ENCODE assay signal across 22 mouse cellular contexts in genomic region chr11:7361388-7361787, GRCm38 (mm10).
DNase-seq lines count a peak whose midpoint lies in the region; ATAC-seq and TF ChIP-seq lines count a peak whose summit lies in the region.
"Had no signal": no experiment of that assay in that cellular context is flagged by ENCODE, and none has a peak within 500 bp of the region (broad histone marks: within the 10 kb centered on the region; RNA-seq: fewer than 3 reads in every experiment).

No protein-coding gene starts in this region.

- no peak overlapping the region for H3K27ac ChIP-seq in hindbrain, embryonic 13.5 days
- no peak overlapping the region for H3K27ac ChIP-seq in hindbrain, embryonic 10.5 days
- H3K27ac ChIP-seq in neural tube, embryonic 12.5 days, result no peak overlapping the region
- no peak overlapping the region for H3K27ac ChIP-seq in hindbrain, postnatal 0 days
- H3K27ac ChIP-seq in midbrain, embryonic 16.5 days (ENCODE audit: low read length), result no peak overlapping the region
- no peak overlapping the region for H3K27ac ChIP-seq in forebrain, embryonic 10.5 days
- H3K27ac ChIP-seq: heart, embryonic 13.5 days; liver, embryonic 13.5 days had no signal

- no peak overlapping the region for H3K4me3 ChIP-seq in hindbrain, embryonic 13.5 days
- H3K4me3 ChIP-seq in hindbrain, embryonic 10.5 days, result no peak overlapping the region
- H3K4me3 ChIP-seq in neural tube, embryonic 12.5 days, result no peak overlapping the region
- H3K4me3 ChIP-seq in hindbrain, postnatal 0 days (ENCODE audit: low read length), result no peak overlapping the region
- H3K4me3 ChIP-seq in midbrain, embryonic 16.5 days (ENCODE audit: low read depth, low read length), result no peak overlapping the region
- H3K4me3 ChIP-seq in forebrain, embryonic 10.5 days, result no peak overlapping the region
- H3K4me3 ChIP-seq: heart, embryonic 13.5 days; liver, embryonic 13.5 days had no signal

- no peaks in the 10 kb centered on the region for H3K9me3 ChIP-seq in hindbrain, embryonic 13.5 days
- H3K9me3 ChIP-seq in hindbrain, embryonic 10.5 days, result no peaks in the 10 kb centered on the region
- no peaks in the 10 kb centered on the region for H3K9me3 ChIP-seq in neural tube, embryonic 12.5 days
- no peaks in the 10 kb centered on the region for H3K9me3 ChIP-seq in hindbrain, postnatal 0 days (ENCODE audit: low read length)
- H3K9me3 ChIP-seq in midbrain, embryonic 16.5 days (replicated peaks; ENCODE audit: control insufficient read depth, low read length, poor library complexity, severe bottlenecking), result no peaks in the 10 kb centered on the region
- no peaks in the 10 kb centered on the region for H3K9me3 ChIP-seq in forebrain, embryonic 10.5 days
- H3K9me3 ChIP-seq: heart, embryonic 13.5 days; liver, embryonic 13.5 days had no signal

- TF ChIP-seq CTCF in hindbrain, postnatal 0 days (IDR thresholded peaks at IDR 0.05; ENCODE audit: low read depth), result no peak

- H3K36me3 ChIP-seq in hindbrain, embryonic 13.5 days, result no peaks in the 10 kb centered on the region
- no peaks in the 10 kb centered on the region for H3K36me3 ChIP-seq in hindbrain, embryonic 10.5 days
- no peaks in the 10 kb centered on the region for H3K36me3 ChIP-seq in neural tube, embryonic 12.5 days
- no peaks in the 10 kb centered on the region for H3K36me3 ChIP-seq in hindbrain, postnatal 0 days (ENCODE audit: insufficient read depth, low read length)
- no peaks in the 10 kb centered on the region for H3K36me3 ChIP-seq in midbrain, embryonic 16.5 days (ENCODE audit: control insufficient read depth, insufficient read depth, low read length)
- no peaks in the 10 kb centered on the region for H3K36me3 ChIP-seq in forebrain, embryonic 10.5 days (replicated peaks)
- H3K36me3 ChIP-seq: heart, embryonic 13.5 days; liver, embryonic 13.5 days had no signal

- H3K27me3 ChIP-seq in hindbrain, embryonic 13.5 days, result no peaks in the 10 kb centered on the region
- no peaks in the 10 kb centered on the region for H3K27me3 ChIP-seq in hindbrain, embryonic 10.5 days (ENCODE audit: insufficient read depth, poor library complexity, severe bottlenecking)
- no peaks in the 10 kb centered on the region for H3K27me3 ChIP-seq in neural tube, embryonic 12.5 days (replicated peaks)
- H3K27me3 ChIP-seq in hindbrain, postnatal 0 days (ENCODE audit: insufficient read depth, low read length), result no peaks in the 10 kb centered on the region
- H3K27me3 ChIP-seq in midbrain, embryonic 16.5 days (ENCODE audit: control insufficient read depth, insufficient read depth, low read depth, low read length), result no peaks in the 10 kb centered on the region
- H3K27me3 ChIP-seq in forebrain, embryonic 10.5 days (ENCODE audit: poor library complexity, severe bottlenecking), result no peaks in the 10 kb centered on the region
- H3K27me3 ChIP-seq: CH12.LX; heart, embryonic 13.5 days; liver, embryonic 13.5 days had no signal

- no peak overlapping the region for H3K9ac ChIP-seq in hindbrain, embryonic 13.5 days
- H3K9ac ChIP-seq in neural tube, embryonic 12.5 days, result no peak overlapping the region
- H3K9ac ChIP-seq in hindbrain, postnatal 0 days (replicated peaks; ENCODE audit: low read length), result no peak overlapping the region
- H3K9ac ChIP-seq in midbrain, embryonic 16.5 days (ENCODE audit: low read depth, low read length), result no peak overlapping the region
- H3K9ac ChIP-seq: heart, embryonic 13.5 days; liver, embryonic 13.5 days had no signal

- WGBS in hindbrain, embryonic 13.5 days, result 98% methylated on average over 3 of the region's 3 CpGs
- 93% methylated on average over 3 of the region's 3 CpGs for WGBS in hindbrain, embryonic 10.5 days
- WGBS in neural tube, embryonic 12.5 days, result 98% methylated on average over 3 of the region's 3 CpGs
- WGBS in hindbrain, postnatal 0 days, result 95% methylated on average over 3 of the region's 3 CpGs
- WGBS in midbrain, embryonic 16.5 days, result 97% methylated on average over 3 of the region's 3 CpGs
- WGBS in forebrain, embryonic 10.5 days, result 95% methylated on average over 3 of the region's 3 CpGs

- no peak for DNase-seq in hindbrain, embryonic 10.5 days (ENCODE audit: low spot score)
- no peak for DNase-seq in neural tube, embryonic 10.5 days (ENCODE audit: extremely low spot score, low spot score)
- no peak for DNase-seq in hindbrain, postnatal 0 days (ENCODE audit: low spot score)
- DNase-seq in adrenal gland, adult 18-20 months (ENCODE audit: low spot score in 2 of 2), result no peak
- no peak for DNase-seq in forebrain, embryonic 10.5 days (ENCODE audit: extremely low spot score, low spot score)
- DNase-seq: adrenal gland, postnatal 36 days; cerebellum, adult 11-12 months; cerebellum, postnatal 14 days; gastrocnemius, postnatal 14 days; heart, adult 18-20 months; layer of hippocampus, postnatal 36 days; liver, embryonic 13.5 days; lung, postnatal 10 days; right cerebral cortex, postnatal 25 days; thymus, postnatal 14 days had no signal

- H3K4me2 ChIP-seq in hindbrain, embryonic 13.5 days, result no peak overlapping the region
- no peak overlapping the region for H3K4me2 ChIP-seq in neural tube, embryonic 12.5 days (replicated peaks)
- H3K4me2 ChIP-seq in hindbrain, postnatal 0 days (ENCODE audit: low read depth, low read length), result no peak overlapping the region
- no peak overlapping the region for H3K4me2 ChIP-seq in midbrain, embryonic 16.5 days (ENCODE audit: low read length)
- H3K4me2 ChIP-seq: heart, embryonic 13.5 days; liver, embryonic 13.5 days had no signal

- H3K4me1 ChIP-seq in hindbrain, embryonic 13.5 days (replicated peaks), result no peaks in the 10 kb centered on the region
- H3K4me1 ChIP-seq in hindbrain, embryonic 10.5 days (replicated peaks), result no peaks in the 10 kb centered on the region
- no peaks in the 10 kb centered on the region for H3K4me1 ChIP-seq in neural tube, embryonic 12.5 days
- no peaks in the 10 kb centered on the region for H3K4me1 ChIP-seq in hindbrain, postnatal 0 days (ENCODE audit: insufficient read depth, low read length)
- no peaks in the 10 kb centered on the region for H3K4me1 ChIP-seq in midbrain, embryonic 16.5 days (ENCODE audit: control insufficient read depth, insufficient read depth, low read length)
- no peaks in the 10 kb centered on the region for H3K4me1 ChIP-seq in forebrain, embryonic 10.5 days
- H3K4me1 ChIP-seq: heart, embryonic 13.5 days; liver, embryonic 13.5 days had no signal

- 0 out of 2 replicates have a peak, but pooled peaks have one; percentile 59 for ATAC-seq in hindbrain, embryonic 13.5 days (ENCODE audit: low FRiP score)
- 0 out of 2 replicates have a peak, but pooled peaks have one; percentile 41 for ATAC-seq in neural tube, embryonic 12.5 days (ENCODE audit: low FRiP score, low read depth)
- peak; percentile 63; the same call in 1 of the 2 replicates for ATAC-seq in hindbrain, postnatal 0 days
- peak; percentile 60; the same call in 1 of the 2 replicates for ATAC-seq in midbrain, embryonic 16.5 days
- ATAC-seq: forebrain, embryonic 14.5 days; intestine, embryonic 16.5 days had no signal
